Mouse (Mus musculus) stomach, postnatal 0 days (tissue): ENCODE measurements around the gene Nxpe5. TPM values are rescaled to one million over a fixed set of nuclear protein-coding genes. Genes with fewer than 3 reads are reported as not detected.
A peak's percentile ranks its signal among the peaks of the same experiment; 100 is the strongest.

ENCODE experiments used
- ATAC-seq: fragments of 200-750 bp; cut with Nextera tagmentation; 2 replicates; pipeline ENCODE4 v1.8.0; 2017; ENCODE audit not compliant: low FRiP score, low TSS enrichment
- DNase-seq: peaks from one replicate; pipeline ENCODE4 v3.0.0-alpha.2; 2016; ENCODE audit warnings: low spot score
- H3K27ac ChIP-seq: fragments of 300-500 bp; sonication (generic); replicated peaks from 2 replicates; pipeline ENCODE4 v1.5.1; 2014; ENCODE audit warnings: mild to moderate bottlenecking, control low read depth
- H3K27me3 ChIP-seq: fragments of 300-500 bp; sonication (generic); 2 replicates; pipeline ENCODE4 v1.6.1; 2014; ENCODE audit warnings: low read length; ENCODE audit not compliant: control insufficient read depth, insufficient read depth
- H3K36me3 ChIP-seq: fragments of 300-500 bp; sonication (generic); 2 replicates; pipeline ENCODE4 v1.6.1; 2014; ENCODE audit warnings: low read length, mixed read lengths; ENCODE audit not compliant: control insufficient read depth, insufficient read depth
- H3K4me1 ChIP-seq: fragments of 300-500 bp; sonication (generic); replicated peaks from 2 replicates; pipeline ENCODE4 v1.6.1; 2014; ENCODE audit warnings: antibody characterized with exemption; ENCODE audit not compliant: control insufficient read depth, insufficient read depth
- H3K4me2 ChIP-seq: fragments of 300-500 bp; sonication (generic); replicated peaks from 2 replicates; pipeline ENCODE4 v1.6.1; 2014; ENCODE audit warnings: low read depth, mild to moderate bottlenecking, control low read depth, moderate library complexity
- H3K4me3 ChIP-seq: fragments of 300-500 bp; sonication (generic); 2 replicates; pipeline ENCODE4 v1.5.1; 2014; ENCODE audit warnings: low read depth, low read length, control low read depth
- H3K9ac ChIP-seq: fragments of 300-500 bp; sonication (generic); 2 replicates; pipeline ENCODE4 v1.6.1; 2014; ENCODE audit warnings: mild to moderate bottlenecking, low read length, control low read depth, mixed read lengths
- H3K9me3 ChIP-seq: fragments of 300-500 bp; sonication (generic); 2 replicates; pipeline ENCODE4 v1.6.1; 2016; ENCODE audit warnings: low read length; ENCODE audit not compliant: control insufficient read depth
- CTCF ChIP-seq: IDR thresholded peaks from 2 replicates; pipeline ENCODE4 v1.5.1; 2016; ENCODE audit warnings: antibody characterized with exemption, low read depth, mild to moderate bottlenecking, moderate library complexity
- EP300 ChIP-seq: optimal IDR thresholded peaks from 2 replicates; pipeline ENCODE3; 2016; ENCODE audit warnings: antibody characterized with exemption
- WGBS: fragments of 180-500 bp; shearing (Covaris S2); extraction: QIAGEN DNeasy Blood & Tissue Kit; methylation state at CpG from one replicate; pipeline ENCODE4 v1.1.7; 2014; 5-methylcytosine and 5-hydroxymethylcytosine counted together
- polyA plus RNA-seq: library from polyadenylated mRNA; unstranded; fragments of >200 nt; fragmentation: Nextera tagmentation; extraction: Ambion mirVana; gene quantifications from 2 replicates; pipeline ENCODE4 v1.2.1, GENCODE M21; 2015

Gene Nxpe5
- polyA plus RNA-seq, 1 experiment from 2014 or later: 0.10 TPM

- 59% methylated on average over 3 of the region's 3 CpGs for WGBS
- TF ChIP-seq CTCF (no peak), EP300 (no peak)
- H3K27ac ChIP-seq: no peak overlapping the region
Observed at GRCm38 (mm10) chr5:138271232-138271631, 45.5 kb downstream of the Nxpe5 start.

GRCm38 (mm10) chr5:138272409-138272923 lies 46.8 kb downstream of the Nxpe5 start, which contains the start of gene Gal3st4:
TSS of gene Gal3st4 (minus strand) at chr5:138272840.
- Histone ChIP-seq H3K9me3 (no peaks in the 10 kb centered on the region), H3K9ac (0 out of 2 replicates have a peak within 1 kb of the TSS, but pooled peaks have one; percentile 39), H3K27me3 (no peaks in the 10 kb centered on the region), H3K27ac (peak within 1 kb of the TSS; percentile 64; the same call in 1 of the 2 replicates), H3K4me2 (peak within 1 kb of the TSS; percentile 41), H3K4me3 (peak within 1 kb of the TSS; percentile 10; the same call in 1 of the 2 replicates), H3K4me1 (peaks cover 3% of the 10 kb centered on the region; the same call in 1 of the 2 replicates), H3K36me3 (no peaks in the 10 kb centered on the region)
- peak; percentile 66; the same call in 1 of the 2 replicates for ATAC-seq
- TF ChIP-seq EP300 (no peak), CTCF (peak; percentile 37; the same call in 1 of the 2 replicates)
- 2% methylated on average over 12 of the region's 12 CpGs for WGBS
- DNase-seq: peak; percentile 43

More at GRCm38 (mm10) chr5:138271232-138271631, 45.5 kb downstream of the Nxpe5 start:
- Histone ChIP-seq H3K4me2 (no peak overlapping the region), H3K9me3 (no peaks in the 10 kb centered on the region), H3K9ac (no peak overlapping the region), H3K4me1 (peaks cover 3% of the 10 kb centered on the region; the same call in 1 of the 2 replicates), H3K4me3 (no peak overlapping the region), H3K36me3 (no peaks in the 10 kb centered on the region), H3K27me3 (no peaks in the 10 kb centered on the region)
- ATAC-seq: no peak
- DNase-seq: no peak

- no peak for DNase-seq
- Histone ChIP-seq H3K9ac (no peak overlapping the region), H3K27ac (no peak overlapping the region), H3K27me3 (no peaks in the 10 kb centered on the region), H3K36me3 (no peaks in the 10 kb centered on the region), H3K4me2 (no peak overlapping the region), H3K9me3 (no peaks in the 10 kb centered on the region), H3K4me1 (peaks cover 3% of the 10 kb centered on the region; the same call in 1 of the 2 replicates), H3K4me3 (no peak overlapping the region)
- ATAC-seq: no peak
- 79% methylated on average over 8 of the region's 8 CpGs for WGBS
- no peak for TF ChIP-seq EP300
- TF ChIP-seq CTCF: no peak
Observed at GRCm38 (mm10) chr5:138274186-138274585, 48.5 kb downstream of the Nxpe5 start.

DNA sequence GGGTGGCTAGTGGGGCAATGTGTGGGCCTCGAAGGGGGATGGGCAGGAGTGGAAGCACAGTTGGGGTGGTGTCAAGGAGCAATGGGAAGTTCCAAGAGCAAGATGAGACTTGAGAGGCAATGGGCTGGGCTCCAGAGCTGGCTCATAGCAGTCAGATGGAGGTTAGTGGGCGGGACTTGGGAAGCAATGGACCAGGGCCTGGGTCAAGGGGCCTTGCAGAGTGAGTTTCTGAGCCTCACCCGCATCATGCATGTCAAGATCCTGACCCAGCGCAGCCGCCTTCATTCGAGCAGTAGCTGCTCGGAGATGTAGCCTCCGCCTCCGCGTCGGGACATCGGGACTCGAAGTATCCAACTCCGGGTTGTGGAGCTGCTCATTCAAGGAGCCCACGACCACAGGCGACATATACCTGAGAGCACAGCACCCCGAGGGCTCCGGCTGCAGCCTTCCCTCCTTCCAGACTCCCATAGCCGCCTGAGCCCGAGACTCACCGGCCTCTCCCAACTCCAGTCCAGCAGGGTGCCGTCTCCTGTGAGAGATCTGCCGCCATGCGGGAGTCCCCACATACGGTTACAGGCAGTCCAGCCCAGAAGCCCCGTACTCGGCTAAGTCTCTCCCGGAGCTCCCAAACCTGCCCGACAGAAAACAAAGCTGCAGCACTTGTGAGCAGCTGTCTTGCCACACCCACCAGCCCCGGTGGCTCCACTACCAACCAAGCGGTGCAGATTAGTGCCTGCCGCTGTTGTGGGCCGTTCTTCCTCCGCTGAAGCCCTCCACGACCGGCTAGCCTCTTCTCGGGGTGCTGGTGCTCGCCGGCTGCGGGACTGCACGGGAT lies 49.7 kb downstream of the Nxpe5 start:
- 0 out of 2 replicates have a peak, but pooled peaks cover 2% of the 10 kb centered on the region for H3K9me3 ChIP-seq
- peak overlapping the region; percentile 45; the same call in 1 of the 2 replicates for H3K9ac ChIP-seq
- 33% methylated on average over 41 of the region's 41 CpGs for WGBS
- H3K27ac ChIP-seq: peak overlapping the region; percentile 75
- no peaks in the 10 kb centered on the region for H3K36me3 ChIP-seq
- peak; percentile 56 for DNase-seq
- peak overlapping the region; percentile 49 for H3K4me2 ChIP-seq
- ATAC-seq: no peak
- peaks cover 3% of the 10 kb centered on the region; the same call in 1 of the 2 replicates for H3K4me1 ChIP-seq
- peak overlapping the region; percentile 20 for H3K4me3 ChIP-seq
- no peak for TF ChIP-seq CTCF
- no peak for TF ChIP-seq EP300
- no peaks in the 10 kb centered on the region for H3K27me3 ChIP-seq

DNA sequence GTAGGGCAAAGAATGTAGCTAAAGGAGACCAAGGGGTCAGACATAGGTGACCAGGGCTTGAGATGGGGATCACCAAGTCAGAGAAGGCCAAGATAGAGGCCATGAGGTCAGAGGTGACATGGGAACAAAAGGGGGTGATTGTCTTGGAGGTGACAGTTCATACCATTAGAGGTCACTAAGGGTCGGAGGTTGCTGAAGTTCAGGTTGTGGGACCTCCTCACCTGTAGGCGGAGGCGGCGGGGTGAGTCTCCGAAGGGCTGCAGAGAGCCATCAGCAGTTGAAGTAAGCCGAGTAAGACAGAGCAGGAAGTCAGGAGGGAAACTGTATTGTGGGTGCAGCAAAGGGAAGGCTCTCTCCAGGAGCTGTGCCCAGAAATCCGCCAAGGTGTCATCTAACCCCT lies 52.3 kb downstream of the Nxpe5 start:
- no peaks in the 10 kb centered on the region; the same call in 1 of the 2 replicates for H3K4me1 ChIP-seq
- H3K9me3 ChIP-seq: 0 out of 2 replicates have a peak, but pooled peaks cover 3% of the 10 kb centered on the region
- H3K27me3 ChIP-seq: no peaks in the 10 kb centered on the region
- ATAC-seq (no peak), DNase-seq (no peak)
- H3K36me3 ChIP-seq: no peaks in the 10 kb centered on the region
- H3K4me3 ChIP-seq: no peak overlapping the region
- no peak overlapping the region for H3K4me2 ChIP-seq
- H3K9ac ChIP-seq: no peak overlapping the region
- no peak overlapping the region for H3K27ac ChIP-seq
- TF ChIP-seq EP300: no peak
- no peak for TF ChIP-seq CTCF
- WGBS: 87% methylated on average over 7 of the region's 7 CpGs
